Mouse (Mus musculus) fibroblast of lung, adult 2 months (primary cell): ENCODE data around the gene Hoxc9.

ENCODE experiments used
- DNase-seq: peaks from one replicate; pipeline ENCODE4 v3.0.0-alpha.2; 2011; ENCODE audit warnings: low read depth

The Hoxc9 gene

GRCm38 (mm10) chr15:102976171-102976570 lies at the start of gene Hoxc9:
Gene Hoxc9 (plus strand): TSS chr15:102976439.
- no peak for DNase-seq

- no peak for DNase-seq
Observed at GRCm38 (mm10) chr15:102927032-102927645, 49.1 kb upstream of the Hoxc9 start.

- no peak for DNase-seq
Observed at GRCm38 (mm10) chr15:102931706-102932358, 44.4 kb upstream of the Hoxc9 start.

- no peak for DNase-seq
Observed at GRCm38 (mm10) chr15:102934438-102934837, 41.8 kb upstream of the Hoxc9 start.

GRCm38 (mm10) chr15:102934897-102935296 lies 41.3 kb upstream of the Hoxc9 start:
- no peak for DNase-seq

- no peak for DNase-seq
Observed at GRCm38 (mm10) chr15:102936279-102936972, 39.8 kb upstream of the Hoxc9 start, which contains the start of gene Hoxc12. Gene Hoxc12 (plus strand): TSS chr15:102936757.

- DNase-seq = no peak
Observed at GRCm38 (mm10) chr15:102937036-102937666, 39.1 kb upstream of the Hoxc9 start.

- no peak for DNase-seq
Observed at GRCm38 (mm10) chr15:102939256-102940155, 36.7 kb upstream of the Hoxc9 start.

GRCm38 (mm10) chr15:102942739-102943467 lies 33.3 kb upstream of the Hoxc9 start:
- no peak for DNase-seq

GRCm38 (mm10) chr15:102943468-102943813 lies 32.8 kb upstream of the Hoxc9 start:
- no peak for DNase-seq

- DNase-seq = no peak
Observed at GRCm38 (mm10) chr15:102945185-102946077, 30.8 kb upstream of the Hoxc9 start.

GRCm38 (mm10) chr15:102947276-102947675 lies 29.0 kb upstream of the Hoxc9 start:
- no peak for DNase-seq

GRCm38 (mm10) chr15:102948842-102949241 lies 27.4 kb upstream of the Hoxc9 start:
- no peak for DNase-seq

- DNase-seq = no peak
Observed at GRCm38 (mm10) chr15:102949696-102950095, 26.5 kb upstream of the Hoxc9 start.

GRCm38 (mm10) chr15:102950877-102951276 lies 25.4 kb upstream of the Hoxc9 start:
- DNase-seq = no peak

GRCm38 (mm10) chr15:102953561-102953960 lies 22.7 kb upstream of the Hoxc9 start:
- DNase-seq = no peak

GRCm38 (mm10) chr15:102954192-102955006 lies 21.8 kb upstream of the Hoxc9 start, which contains the start of gene Hoxc11:
Gene Hoxc11 (plus strand): TSS chr15:102954427.
- DNase-seq = no peak

GRCm38 (mm10) chr15:102955007-102955382 lies 21.2 kb upstream of the Hoxc9 start:
- DNase-seq = no peak
